Mouse (Mus musculus) erythroblast, embryonic 14.5 days (primary cell): ENCODE measurements around the gene Ccdc146.

Experiments used
- GATA1 ChIP-seq: IDR thresholded peaks from 2 replicates; pipeline ENCODE4 v1.6.1; 2012; ENCODE audit warnings: low read length, inconsistent platforms, mixed read lengths
- TAL1 ChIP-seq: IDR thresholded peaks from 3 replicates; pipeline ENCODE4 v1.6.1; 2012; ENCODE audit warnings: low read length, inconsistent platforms, mixed read lengths

- no peak for TF ChIP-seq TAL1
- no peak for TF ChIP-seq GATA1
Measured at GRCm38 (mm10) chr5:21257126-21257525, 167.4 kb downstream of the Ccdc146 start.
